Mouse (Mus musculus): ENCODE measurements around the gene Tmem253. TPM values are rescaled to one million over a fixed set of nuclear protein-coding genes. Genes with fewer than 3 reads are reported as not detected.

Tmem253 gene
- polyA plus RNA-seq, 1 experiment from 2014 or later: 0.64 TPM

- Histone ChIP-seq H3K4me1 (0 out of 2 replicates have a peak, but pooled peaks cover 4% of the 10 kb centered on the region), H3K9ac (replicated peaks) (no peak overlapping the region), H3K27me3 (no peaks in the 10 kb centered on the region), H3K4me3 (no peak overlapping the region), H3K4me2 (replicated peaks) (no peak overlapping the region), H3K36me3 (peaks cover 84% of the 10 kb centered on the region), H3K27ac (replicated peaks) (no peak overlapping the region), H3K9me3 (no peaks in the 10 kb centered on the region)
- WGBS: 93% methylated on average over 4 of the region's 4 CpGs
- ATAC-seq (replicated peaks): no peak
Measured at GRCm38 (mm10) chr14:51994453-51994852, 21.0 kb upstream of the Tmem253 start.

GRCm38 (mm10) chr14:51995219-51995871, 20.1 kb upstream of the Tmem253 start:
- Histone ChIP-seq H3K27ac (replicated peaks) (no peak overlapping the region), H3K9ac (replicated peaks) (no peak overlapping the region), H3K4me1 (0 out of 2 replicates have a peak, but pooled peaks cover 4% of the 10 kb centered on the region), H3K4me2 (replicated peaks) (no peak overlapping the region), H3K9me3 (no peaks in the 10 kb centered on the region), H3K36me3 (peaks cover 84% of the 10 kb centered on the region), H3K27me3 (no peaks in the 10 kb centered on the region), H3K4me3 (no peak overlapping the region)
- whole genome bisulfite sequencing: 86% methylated on average over 12 of the region's 12 CpGs
- ATAC-seq (replicated peaks): no peak

GRCm38 (mm10) chr14:51996231-51996841, 19.1 kb upstream of the Tmem253 start:
- H3K4me3 ChIP-seq: no peak overlapping the region
- 0 out of 2 replicates have a peak overlapping the region, but pooled peaks have one; percentile 0 for H3K27ac ChIP-seq (replicated peaks)
- 0 out of 2 replicates have a peak, but pooled peaks have one; percentile 14 for ATAC-seq (replicated peaks)
- peaks cover 84% of the 10 kb centered on the region for H3K36me3 ChIP-seq
- H3K9ac ChIP-seq (replicated peaks): no peak overlapping the region
- H3K27me3 ChIP-seq: no peaks in the 10 kb centered on the region
- H3K4me2 ChIP-seq (replicated peaks): no peak overlapping the region
- H3K9me3 ChIP-seq: no peaks in the 10 kb centered on the region
- 90% methylated on average over 13 of the region's 13 CpGs for WGBS
- H3K4me1 ChIP-seq: 0 out of 2 replicates have a peak, but pooled peaks cover 4% of the 10 kb centered on the region

GRCm38 (mm10) chr14:51996866-51997265, 18.6 kb upstream of the Tmem253 start:
- 46% methylated on average over 17 of the region's 17 CpGs for WGBS
- Histone ChIP-seq H3K4me3 (no peak overlapping the region), H3K9ac (replicated peaks) (no peak overlapping the region), H3K36me3 (peaks cover 80% of the 10 kb centered on the region), H3K27me3 (no peaks in the 10 kb centered on the region), H3K4me2 (replicated peaks) (no peak overlapping the region), H3K4me1 (0 out of 2 replicates have a peak, but pooled peaks cover 4% of the 10 kb centered on the region), H3K27ac (replicated peaks) (0 out of 2 replicates have a peak overlapping the region, but pooled peaks have one; percentile 0), H3K9me3 (no peaks in the 10 kb centered on the region)
- peak; percentile 62; the same call in 1 of the 2 replicates for ATAC-seq (replicated peaks)

GRCm38 (mm10) chr14:51997483-51997882, 18.0 kb upstream of the Tmem253 start:
- Histone ChIP-seq H3K9me3 (no peaks in the 10 kb centered on the region), H3K4me3 (no peak overlapping the region), H3K9ac (replicated peaks) (no peak overlapping the region), H3K36me3 (peaks cover 80% of the 10 kb centered on the region), H3K27me3 (no peaks in the 10 kb centered on the region), H3K4me1 (0 out of 2 replicates have a peak, but pooled peaks cover 4% of the 10 kb centered on the region), H3K4me2 (replicated peaks) (no peak overlapping the region), H3K27ac (replicated peaks) (no peak overlapping the region)
- 88% methylated on average over 14 of the region's 14 CpGs for WGBS
- ATAC-seq (replicated peaks): no peak

GRCm38 (mm10) chr14:52003981-52004495, 11.4 kb upstream of the Tmem253 start:
- peak overlapping the region; percentile 82 for H3K27ac ChIP-seq (replicated peaks)
- H3K4me1 ChIP-seq: peaks cover 43% of the 10 kb centered on the region
- 2% methylated on average over 16 of the region's 16 CpGs for WGBS
- H3K27me3 ChIP-seq: no peaks in the 10 kb centered on the region
- H3K9ac ChIP-seq (replicated peaks): peak overlapping the region; percentile 33; the same call in 1 of the 2 replicates
- peak overlapping the region; percentile 48 for H3K4me2 ChIP-seq (replicated peaks)
- peaks cover 62% of the 10 kb centered on the region for H3K36me3 ChIP-seq
- peak; percentile 85 for ATAC-seq (replicated peaks)
- no peaks in the 10 kb centered on the region for H3K9me3 ChIP-seq
- peak overlapping the region; percentile 30 for H3K4me3 ChIP-seq

GRCm38 (mm10) chr14:52005141-52005540, 10.3 kb upstream of the Tmem253 start:
- Histone ChIP-seq H3K9ac (replicated peaks) (no peak overlapping the region), H3K27me3 (no peaks in the 10 kb centered on the region), H3K4me3 (no peak overlapping the region), H3K36me3 (peaks cover 54% of the 10 kb centered on the region), H3K4me2 (replicated peaks) (no peak overlapping the region), H3K9me3 (no peaks in the 10 kb centered on the region), H3K4me1 (peaks cover 54% of the 10 kb centered on the region), H3K27ac (replicated peaks) (peak overlapping the region; percentile 82)
- ATAC-seq (replicated peaks): no peak
- 67% methylated on average over 7 of the region's 7 CpGs for WGBS

- Histone ChIP-seq H3K27ac (replicated peaks) (peak overlapping the region; percentile 82; the same call in 1 of the 2 replicates), H3K4me1 (peaks cover 58% of the 10 kb centered on the region), H3K27me3 (no peaks in the 10 kb centered on the region), H3K9me3 (no peaks in the 10 kb centered on the region), H3K36me3 (peaks cover 50% of the 10 kb centered on the region), H3K4me3 (no peak overlapping the region), H3K9ac (replicated peaks) (no peak overlapping the region), H3K4me2 (replicated peaks) (no peak overlapping the region)
- no peak for ATAC-seq (replicated peaks)
- WGBS: 67% methylated on average over 6 of the region's 6 CpGs
Measured at GRCm38 (mm10) chr14:52005616-52006015, 9.8 kb upstream of the Tmem253 start.

GRCm38 (mm10) chr14:52006241-52006640, 9.2 kb upstream of the Tmem253 start:
- Histone ChIP-seq H3K36me3 (peaks cover 45% of the 10 kb centered on the region), H3K27me3 (no peaks in the 10 kb centered on the region), H3K4me1 (peaks cover 65% of the 10 kb centered on the region), H3K9me3 (no peaks in the 10 kb centered on the region), H3K9ac (replicated peaks) (no peak overlapping the region), H3K4me2 (replicated peaks) (no peak overlapping the region), H3K27ac (replicated peaks) (0 out of 2 replicates have a peak overlapping the region, but pooled peaks have one; percentile 4), H3K4me3 (no peak overlapping the region)
- ATAC-seq (replicated peaks): no peak
- 65% methylated on average over 8 of the region's 8 CpGs for WGBS

- H3K36me3 ChIP-seq: peaks cover 45% of the 10 kb centered on the region
Measured at GRCm38 (mm10) chr14:52006771-52007170, 8.7 kb upstream of the Tmem253 start.

GRCm38 (mm10) chr14:52008321-52009203, 6.9 kb upstream of the Tmem253 start:
- Histone ChIP-seq H3K9me3 (no peaks in the 10 kb centered on the region), H3K4me3 (peak overlapping the region; percentile 27), H3K4me1 (peaks cover 78% of the 10 kb centered on the region), H3K27ac (replicated peaks) (peak overlapping the region; percentile 8; the same call in 1 of the 2 replicates), H3K9ac (replicated peaks) (peak overlapping the region; percentile 27), H3K27me3 (no peaks in the 10 kb centered on the region), H3K36me3 (peaks cover 31% of the 10 kb centered on the region), H3K4me2 (replicated peaks) (peak overlapping the region; percentile 51)
- 48% methylated on average over 38 of the region's 38 CpGs for WGBS
- peak; percentile 18 for ATAC-seq (replicated peaks)

More at GRCm38 (mm10) chr14:52006771-52007170, 8.7 kb upstream of the Tmem253 start:
- no peak for ATAC-seq (replicated peaks)
- no peaks in the 10 kb centered on the region for H3K27me3 ChIP-seq
- H3K27ac ChIP-seq (replicated peaks): 0 out of 2 replicates have a peak overlapping the region, but pooled peaks have one; percentile 4
- no peak overlapping the region for H3K4me2 ChIP-seq (replicated peaks)
- no peak overlapping the region for H3K9ac ChIP-seq (replicated peaks)
- H3K9me3 ChIP-seq: no peaks in the 10 kb centered on the region
- no peak overlapping the region for H3K4me3 ChIP-seq
- WGBS: 93% methylated on average over 23 of the region's 23 CpGs
- H3K4me1 ChIP-seq: peaks cover 70% of the 10 kb centered on the region

Data from forebrain, embryonic 15.5 days (tissue).